Mouse (Mus musculus): ENCODE measurements around the gene Tmem50b. TPM values are rescaled to one million over a fixed set of nuclear protein-coding genes. Genes with fewer than 3 reads are reported as not detected.

The Tmem50b gene
- polyA plus RNA-seq, 1 experiment, result not detected

DNA sequence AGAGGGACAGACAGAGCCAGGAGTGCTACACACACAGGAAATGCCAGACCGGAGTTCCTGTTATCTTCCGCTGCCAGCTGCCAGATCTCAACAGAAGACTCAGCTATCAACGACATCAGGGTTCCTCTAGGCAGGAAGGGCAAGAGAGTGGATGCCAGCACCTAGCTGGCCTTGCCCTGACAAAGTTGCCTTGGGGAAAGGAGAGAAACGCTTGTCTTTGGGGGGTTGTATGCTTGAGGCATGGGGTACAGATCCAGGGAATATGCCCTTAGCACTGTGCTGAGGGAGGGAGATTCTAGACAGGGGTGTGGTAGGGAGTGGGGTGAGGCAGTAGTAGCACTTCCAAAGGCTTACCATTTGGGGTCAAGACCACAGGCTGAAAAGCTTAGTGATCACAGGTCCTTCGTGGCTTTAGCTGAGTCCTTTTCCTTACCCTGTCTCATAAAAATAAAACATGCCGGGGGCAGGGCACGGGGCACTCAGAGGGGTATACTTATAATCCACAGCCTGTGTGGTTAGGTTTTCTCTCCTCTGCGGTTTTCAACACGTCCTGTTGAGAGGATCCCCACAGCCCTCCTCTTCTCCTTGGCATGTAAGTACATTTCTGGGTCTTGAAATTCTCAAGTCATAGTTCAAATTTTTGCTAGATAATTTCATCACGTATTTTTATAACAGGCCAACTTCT lies 51.9 kb downstream of the Tmem50b start:
- no peak for TF ChIP-seq CTCF (IDR thresholded peaks at IDR 0.05; ENCODE audit: insufficient read depth, low read depth, low read length)
- no peak for TF ChIP-seq POLR2A (IDR thresholded peaks at IDR 0.05; ENCODE audit: insufficient read depth, low read depth, low read length)
- no peaks in the 10 kb centered on the region; the same call in 1 of the 2 replicates for H3K4me1 ChIP-seq (ENCODE audit: control insufficient read depth, insufficient read depth, low read length)
- H3K27ac ChIP-seq (ENCODE audit: insufficient read depth, low read depth, low read length), result no peak overlapping the region
- 84% methylated on average over 10 of the region's 10 CpGs for WGBS
- no peak overlapping the region for H3K4me3 ChIP-seq (ENCODE audit: insufficient read depth, low read depth, low read length)

DNA sequence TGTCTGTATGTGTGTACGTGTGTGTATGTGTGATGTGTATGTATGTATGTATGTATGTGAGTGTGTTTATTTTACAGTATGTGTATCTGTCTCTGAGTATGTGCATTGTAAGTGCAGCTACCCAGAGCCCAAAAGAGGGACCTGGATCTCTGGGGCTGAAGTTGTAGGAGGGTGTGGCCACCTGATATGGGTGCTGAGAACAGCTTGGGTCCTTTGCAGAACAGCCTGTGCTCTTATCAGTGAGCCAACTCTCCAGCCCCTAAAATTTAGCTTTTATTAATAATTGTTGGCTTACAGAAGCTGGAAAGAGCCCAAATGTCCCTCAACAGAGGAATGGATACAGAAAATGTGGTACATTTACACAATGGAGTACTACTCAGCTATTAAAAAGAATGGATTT lies 54.0 kb downstream of the Tmem50b start:
- no peaks in the 10 kb centered on the region; the same call in 1 of the 2 replicates for H3K4me1 ChIP-seq (ENCODE audit: control insufficient read depth, insufficient read depth, low read length)
- TF ChIP-seq POLR2A (IDR thresholded peaks at IDR 0.05; ENCODE audit: insufficient read depth, low read depth, low read length) (no peak), CTCF (IDR thresholded peaks at IDR 0.05; ENCODE audit: insufficient read depth, low read depth, low read length) (no peak)
- H3K27ac ChIP-seq (ENCODE audit: insufficient read depth, low read depth, low read length), result no peak overlapping the region
- WGBS, result 100% methylated on average over 1 of the region's 1 CpGs
- no peak overlapping the region for H3K4me3 ChIP-seq (ENCODE audit: insufficient read depth, low read depth, low read length)

DNA sequence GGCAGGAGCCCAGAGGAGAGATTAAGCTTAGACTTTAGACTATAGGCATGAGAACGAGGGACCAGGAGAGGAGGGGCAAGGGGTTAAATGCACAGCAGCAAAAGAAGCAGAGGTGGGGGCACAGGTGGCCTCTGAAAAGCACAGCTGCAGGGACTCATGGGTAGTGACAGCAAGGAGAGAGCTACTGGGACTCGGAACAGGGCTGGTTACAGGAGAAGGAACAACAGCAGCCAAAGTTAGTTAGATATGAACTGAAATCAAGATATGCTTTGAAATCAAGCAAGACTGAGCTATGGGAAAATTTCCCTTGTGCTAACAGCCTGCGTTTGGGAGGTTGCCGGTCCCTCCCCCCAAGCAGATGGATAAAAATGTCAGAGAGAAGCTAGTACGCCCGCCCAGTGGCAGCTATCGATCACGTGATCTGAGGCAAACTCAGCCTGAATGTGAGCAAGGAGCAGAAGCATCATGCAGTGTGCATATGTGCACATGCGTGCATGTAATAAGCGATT lies 56.0 kb downstream of the Tmem50b start:
- no peak for TF ChIP-seq POLR2A (IDR thresholded peaks at IDR 0.05; ENCODE audit: insufficient read depth, low read depth, low read length)
- TF ChIP-seq CTCF (IDR thresholded peaks at IDR 0.05; ENCODE audit: insufficient read depth, low read depth, low read length), result no peak
- Histone ChIP-seq H3K27ac (ENCODE audit: insufficient read depth, low read depth, low read length) (no peak overlapping the region), H3K4me1 (ENCODE audit: control insufficient read depth, insufficient read depth, low read length) (no peaks in the 10 kb centered on the region; the same call in 1 of the 2 replicates), H3K4me3 (ENCODE audit: insufficient read depth, low read depth, low read length) (no peak overlapping the region)
- WGBS, result 32% methylated on average over 10 of the region's 10 CpGs

DNA sequence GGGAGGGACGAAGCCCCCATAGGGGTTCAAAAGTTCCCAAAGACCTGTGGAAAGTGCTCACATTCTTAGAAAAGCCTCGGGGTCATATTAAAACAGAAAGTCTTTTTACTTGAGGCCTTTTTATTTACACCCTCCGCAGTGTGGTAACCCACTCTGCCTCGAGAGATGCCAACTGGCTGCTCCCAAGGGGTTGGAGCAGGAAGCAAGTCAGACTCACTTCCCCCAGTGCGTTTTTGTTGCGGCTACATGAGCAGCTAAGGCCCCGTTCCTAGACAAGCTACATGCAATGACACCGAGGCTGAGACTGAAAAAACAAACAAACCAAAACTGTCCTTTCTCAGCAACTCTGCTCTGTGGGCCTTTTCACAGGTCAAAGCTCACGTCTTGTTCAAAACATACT lies 59.1 kb downstream of the Tmem50b start:
- Histone ChIP-seq H3K4me1 (ENCODE audit: control insufficient read depth, insufficient read depth, low read length) (peaks cover 2% of the 10 kb centered on the region), H3K27ac (ENCODE audit: insufficient read depth, low read depth, low read length) (no peak overlapping the region), H3K4me3 (ENCODE audit: insufficient read depth, low read depth, low read length) (no peak overlapping the region)
- 74% methylated on average over 9 of the region's 9 CpGs for WGBS
- TF ChIP-seq CTCF (IDR thresholded peaks at IDR 0.05; ENCODE audit: insufficient read depth, low read depth, low read length) (no peak), POLR2A (IDR thresholded peaks at IDR 0.05; ENCODE audit: insufficient read depth, low read depth, low read length) (no peak)

DNA sequence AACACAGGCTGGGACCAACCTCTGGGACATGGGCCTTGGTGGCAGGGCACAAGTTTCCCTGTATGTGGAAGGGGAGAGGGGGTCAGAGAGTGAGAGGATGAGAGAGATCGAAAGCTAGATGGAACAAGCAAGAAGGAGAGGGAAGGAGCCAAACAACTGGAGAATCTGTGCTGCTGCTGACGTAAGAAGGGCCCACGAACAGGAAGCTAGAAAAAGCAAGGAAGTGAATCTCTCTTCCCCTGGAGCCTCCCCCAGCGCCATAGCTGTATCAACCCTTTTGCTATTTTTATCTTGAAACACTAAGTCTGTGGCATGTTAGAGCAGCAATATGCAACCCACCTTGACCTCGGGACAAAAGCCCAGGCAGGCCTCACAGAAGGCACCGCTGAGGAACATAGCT lies 59.5 kb downstream of the Tmem50b start:
- Histone ChIP-seq H3K4me3 (ENCODE audit: insufficient read depth, low read depth, low read length) (no peak overlapping the region), H3K4me1 (ENCODE audit: control insufficient read depth, insufficient read depth, low read length) (peaks cover 6% of the 10 kb centered on the region), H3K27ac (ENCODE audit: insufficient read depth, low read depth, low read length) (no peak overlapping the region)
- TF ChIP-seq CTCF (IDR thresholded peaks at IDR 0.05; ENCODE audit: insufficient read depth, low read depth, low read length), result no peak
- 80% methylated on average over 6 of the region's 6 CpGs for WGBS

DNA sequence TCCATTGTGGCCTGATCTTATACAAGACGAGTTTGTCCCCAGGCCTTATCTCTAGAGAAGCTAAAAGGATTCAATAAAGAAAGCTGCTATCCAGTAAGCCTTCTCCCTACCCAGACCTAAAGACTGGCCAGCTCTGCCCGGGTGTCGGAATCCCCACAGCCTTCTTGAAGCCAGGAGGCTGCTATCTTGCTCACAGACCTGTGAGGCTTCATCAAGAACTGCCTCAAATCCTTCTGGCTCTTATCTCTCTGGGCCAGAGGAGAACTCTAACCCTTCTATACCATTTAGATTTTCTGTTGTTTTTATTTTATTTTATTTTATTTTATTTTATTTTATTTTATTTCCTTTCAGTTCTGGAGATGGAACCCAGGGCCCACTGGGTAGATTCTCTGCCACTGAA lies 60.5 kb downstream of the Tmem50b start:
- Histone ChIP-seq H3K27ac (ENCODE audit: insufficient read depth, low read depth, low read length) (no peak overlapping the region), H3K4me3 (ENCODE audit: insufficient read depth, low read depth, low read length) (no peak overlapping the region), H3K4me1 (ENCODE audit: control insufficient read depth, insufficient read depth, low read length) (peaks cover 8% of the 10 kb centered on the region)
- TF ChIP-seq CTCF (IDR thresholded peaks at IDR 0.05; ENCODE audit: insufficient read depth, low read depth, low read length) (no peak), POLR2A (IDR thresholded peaks at IDR 0.05; ENCODE audit: insufficient read depth, low read depth, low read length) (no peak)
- WGBS, result 94% methylated on average over 3 of the region's 3 CpGs

DNA sequence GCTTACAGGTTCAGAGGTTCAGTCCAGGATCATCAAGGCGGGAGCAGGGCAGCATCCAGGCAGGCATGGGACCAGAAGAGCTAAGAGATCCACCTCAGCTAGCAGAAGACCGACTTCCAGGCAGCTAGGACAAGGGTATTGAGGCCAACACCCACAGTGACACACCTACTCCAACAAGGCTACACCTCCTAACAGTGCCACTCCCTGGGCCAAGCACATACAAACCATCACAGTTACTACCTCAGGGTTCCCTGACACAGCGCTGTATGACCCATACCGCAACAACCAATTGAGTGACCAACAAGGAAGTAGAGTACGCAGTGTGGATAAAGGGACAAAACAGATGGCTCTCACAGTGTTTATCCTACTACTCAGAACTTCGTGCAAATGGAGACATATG lies 61.2 kb downstream of the Tmem50b start:
- H3K27ac ChIP-seq (ENCODE audit: insufficient read depth, low read depth, low read length), result no peak overlapping the region
- TF ChIP-seq CTCF (IDR thresholded peaks at IDR 0.05; ENCODE audit: insufficient read depth, low read depth, low read length) (no peak), POLR2A (IDR thresholded peaks at IDR 0.05; ENCODE audit: insufficient read depth, low read depth, low read length) (no peak)
- H3K4me3 ChIP-seq (ENCODE audit: insufficient read depth, low read depth, low read length), result no peak overlapping the region
- 91% methylated on average over 6 of the region's 6 CpGs for WGBS
- H3K4me1 ChIP-seq (ENCODE audit: control insufficient read depth, insufficient read depth, low read length), result peaks cover 8% of the 10 kb centered on the region

DNA sequence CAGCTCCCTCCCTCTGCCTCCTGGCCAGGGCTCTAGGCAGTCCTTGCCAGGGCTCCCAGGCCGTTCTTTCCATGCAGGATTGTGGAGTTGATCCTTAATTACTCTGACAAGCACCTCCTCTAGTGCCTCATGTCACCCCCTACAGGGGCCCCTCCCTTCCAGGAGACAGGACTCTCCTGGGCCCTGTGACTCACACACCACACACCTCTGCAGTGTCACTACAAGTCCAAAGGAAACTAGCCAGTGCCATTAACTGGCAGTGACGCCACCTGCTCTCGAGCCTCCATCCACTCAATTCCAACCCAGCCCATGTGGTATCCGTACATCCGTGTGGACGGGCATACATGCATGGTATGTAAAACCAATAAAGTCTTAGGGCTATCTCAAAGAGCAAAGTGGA lies 62.7 kb downstream of the Tmem50b start:
- no peak overlapping the region for H3K27ac ChIP-seq (ENCODE audit: insufficient read depth, low read depth, low read length)
- TF ChIP-seq POLR2A (IDR thresholded peaks at IDR 0.05; ENCODE audit: insufficient read depth, low read depth, low read length), result no peak
- TF ChIP-seq CTCF (IDR thresholded peaks at IDR 0.05; ENCODE audit: insufficient read depth, low read depth, low read length), result no peak
- WGBS, result 89% methylated on average over 6 of the region's 6 CpGs

DNA sequence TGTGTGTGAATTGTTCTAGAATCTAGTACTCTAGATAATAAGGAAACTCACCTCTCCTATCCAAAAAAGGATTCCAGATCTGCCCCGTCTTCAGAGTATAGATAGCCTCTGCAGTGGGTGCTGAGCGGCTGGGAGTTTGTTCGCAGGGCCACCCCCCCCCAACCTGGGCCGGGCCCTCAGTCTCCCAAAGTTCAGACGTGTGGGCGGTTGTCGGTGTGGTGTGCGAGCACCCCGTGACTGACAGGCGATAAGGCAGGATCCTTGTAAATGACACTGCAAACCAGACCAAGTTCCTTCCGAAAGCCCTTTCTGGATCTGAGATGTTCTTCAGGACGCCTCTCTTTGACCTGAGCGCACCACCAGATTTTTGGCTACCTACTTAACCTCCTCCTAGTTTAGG lies 63.1 kb downstream of the Tmem50b start:
- no peak for TF ChIP-seq CTCF (IDR thresholded peaks at IDR 0.05; ENCODE audit: insufficient read depth, low read depth, low read length)
- no peak for TF ChIP-seq POLR2A (IDR thresholded peaks at IDR 0.05; ENCODE audit: insufficient read depth, low read depth, low read length)
- Histone ChIP-seq H3K27ac (ENCODE audit: insufficient read depth, low read depth, low read length) (no peak overlapping the region), H3K4me3 (ENCODE audit: insufficient read depth, low read depth, low read length) (no peak overlapping the region), H3K4me1 (ENCODE audit: control insufficient read depth, insufficient read depth, low read length) (peaks cover 8% of the 10 kb centered on the region)
- 58% methylated on average over 13 of the region's 13 CpGs for WGBS

More for the DNA sequence above, 62.7 kb downstream of the Tmem50b start:
- Histone ChIP-seq H3K4me3 (ENCODE audit: insufficient read depth, low read depth, low read length) (no peak overlapping the region), H3K4me1 (ENCODE audit: control insufficient read depth, insufficient read depth, low read length) (peaks cover 8% of the 10 kb centered on the region)
